Mouse (Mus musculus): ENCODE measurements at regions not wholly inside any gene's neighbourhood (a gene's known extent, or its start where the extent isn't known, plus 50 kb on each side); places are given as distances from the start of the nearest gene placed in this dataset.
A peak's percentile ranks its signal among the peaks of the same experiment; 100 is the strongest.

DNA sequence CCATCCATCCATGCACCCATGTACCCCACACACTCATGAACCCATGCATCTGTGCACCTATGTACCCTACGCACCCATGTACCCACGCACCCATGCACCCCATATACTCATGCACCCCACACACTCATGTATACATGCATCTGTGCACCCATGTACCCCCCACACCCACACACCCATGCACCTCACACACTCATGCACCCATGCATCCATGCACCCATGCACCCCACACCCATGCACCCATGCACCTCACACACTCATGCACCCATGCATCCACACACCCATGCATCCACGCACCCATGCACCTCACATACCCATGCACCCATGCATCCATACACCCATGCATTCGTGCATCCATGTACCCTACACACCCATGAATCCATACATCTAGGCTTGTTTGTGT lies 63.6 kb downstream of the 4930564D02Rik start:
- intact Hi-C loops (cut with DNase I): no loop called here
- DNase-seq: no peak

DNA sequence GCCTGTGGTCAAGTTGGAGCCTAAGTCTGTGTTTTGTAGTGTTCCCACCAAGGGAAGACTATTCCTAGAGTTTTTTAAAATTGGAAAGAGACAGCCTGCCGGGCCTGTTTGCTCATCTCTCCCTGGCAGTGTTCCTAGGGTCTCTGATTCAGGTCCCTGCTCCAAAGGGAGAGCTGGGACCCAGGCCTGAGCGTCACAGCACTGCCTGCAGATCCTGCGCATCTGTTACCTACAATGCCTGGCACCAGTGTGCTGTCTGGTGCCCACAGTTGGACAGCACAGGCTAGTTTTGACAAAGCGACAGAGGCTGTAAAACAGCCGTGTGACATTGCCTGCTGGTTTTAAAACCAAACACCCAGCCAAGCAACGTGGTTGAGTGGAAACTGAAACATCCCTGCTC lies 64.4 kb downstream of the 4930564D02Rik start:
- DNase-seq: no peak
- intact Hi-C loops (cut with DNase I): no loop called here

DNA sequence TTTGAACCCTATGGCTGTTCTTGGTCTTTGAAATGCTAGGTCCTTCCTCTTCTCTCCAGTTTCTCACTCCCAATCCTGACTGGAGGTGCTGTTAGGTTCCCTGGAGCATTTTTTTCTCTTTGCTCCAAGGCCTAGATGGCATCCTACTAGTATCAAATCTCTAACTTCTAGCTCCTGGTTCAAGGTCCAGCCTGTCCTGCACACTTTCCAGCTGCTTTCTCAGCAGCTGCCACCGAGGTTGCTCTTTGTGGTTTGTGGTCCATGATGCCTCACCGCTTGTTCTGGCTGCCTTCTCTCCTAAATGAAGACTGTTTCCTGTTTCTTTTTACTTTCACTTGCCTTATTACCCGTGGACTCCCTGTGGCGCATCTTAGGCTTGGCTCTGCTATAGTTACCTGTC lies 66.4 kb downstream of the 4930564D02Rik start:
- intact Hi-C loops (cut with DNase I): no loop called here
- no peak for DNase-seq

DNA sequence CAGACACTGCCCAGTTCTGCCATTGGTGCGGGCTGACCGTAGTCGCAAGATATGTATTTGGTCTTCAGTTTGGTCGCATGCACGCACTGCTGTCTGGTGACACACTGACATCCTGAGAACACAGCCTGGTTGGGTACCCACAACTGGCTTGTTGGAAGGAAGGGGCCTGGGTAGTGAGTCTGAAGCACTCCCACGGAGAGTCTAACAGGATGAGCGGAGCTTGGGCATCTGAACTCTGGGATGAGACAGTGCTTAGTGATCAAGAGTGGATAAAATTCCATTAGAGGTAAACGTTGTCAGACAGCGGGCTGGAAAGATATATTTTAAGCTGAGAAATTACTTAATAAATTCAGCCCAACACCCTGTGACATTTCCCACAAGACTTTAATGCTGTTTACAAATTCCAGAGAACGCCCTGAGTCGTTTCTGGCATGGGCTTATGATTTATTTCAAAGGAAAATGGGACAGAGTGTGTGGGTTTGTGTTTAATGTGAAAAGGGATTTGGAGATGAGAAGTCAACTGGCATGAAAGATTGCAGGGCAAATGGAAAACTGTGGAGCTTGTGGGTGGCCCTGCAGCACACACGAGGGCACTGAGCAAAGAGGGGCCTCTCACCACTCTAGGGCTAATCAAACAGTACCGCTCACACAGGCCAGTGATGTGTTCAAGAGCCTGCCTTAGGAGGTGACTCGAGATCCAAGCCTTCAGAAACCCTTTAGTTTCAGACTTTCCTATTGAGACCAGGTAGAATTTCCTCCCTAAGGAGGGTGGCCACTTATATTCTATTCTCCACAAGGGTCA lies 74.7 kb downstream of the 4930564D02Rik start:
- no peak for DNase-seq
- intact Hi-C loops (cut with DNase I): no loop called here

DNA sequence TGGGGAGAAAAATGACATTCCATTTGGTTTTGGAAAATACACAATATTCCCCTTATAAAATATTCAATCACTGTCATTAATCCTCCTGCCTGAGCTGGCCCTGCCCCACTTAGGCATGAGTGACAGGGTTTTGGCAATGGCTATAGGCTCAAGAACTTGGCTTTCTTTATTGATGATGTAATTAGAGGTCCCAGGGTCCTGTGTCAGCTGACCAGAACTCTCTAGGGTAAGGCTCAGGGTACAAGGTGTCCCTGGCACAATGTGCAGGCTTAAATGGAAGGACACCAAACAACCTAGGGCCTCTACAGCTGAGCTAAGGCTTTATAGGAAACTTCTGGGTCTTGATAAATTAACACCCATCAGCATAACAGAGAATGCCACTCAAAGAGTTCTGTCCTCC lies 76.0 kb downstream of the 4930564D02Rik start:
- DNase-seq: no peak
- intact Hi-C loops (cut with DNase I): no loop called here

DNA sequence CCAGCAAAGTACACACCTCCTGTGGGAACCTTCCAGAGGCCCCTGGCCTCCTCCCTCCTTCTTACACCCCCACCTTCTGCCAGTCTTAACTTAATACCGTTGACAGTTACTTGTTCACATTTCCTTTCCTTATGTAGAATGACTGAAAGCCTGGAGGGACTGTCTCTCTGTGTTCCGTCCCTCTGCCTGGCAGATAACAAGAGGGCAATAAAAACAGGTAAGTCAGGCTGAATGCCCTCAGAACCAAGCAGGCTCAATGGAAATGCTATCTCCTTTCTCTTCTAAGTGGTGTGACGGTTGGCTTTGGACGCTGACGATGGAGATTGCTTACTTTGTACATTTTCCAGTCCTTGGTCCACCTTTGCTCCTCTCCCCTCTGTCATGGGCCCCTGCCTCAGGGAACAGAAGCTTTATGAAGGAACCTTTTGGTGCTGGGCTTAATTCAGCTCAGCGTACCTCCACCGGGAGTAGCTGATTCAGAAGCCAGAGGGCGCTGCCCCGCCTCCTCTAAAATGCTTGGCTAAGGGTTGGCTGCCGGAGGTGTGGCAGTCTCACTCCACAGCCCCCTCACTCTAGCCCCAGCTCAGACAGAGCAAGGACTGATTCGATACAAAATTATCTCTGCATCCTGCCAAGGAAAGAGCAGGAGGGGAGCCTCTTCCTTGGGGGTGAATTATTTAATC lies 85.0 kb downstream of the 4930564D02Rik start:
- intact Hi-C loops (cut with DNase I): no loop called here
- DNase-seq: no peak

DNA sequence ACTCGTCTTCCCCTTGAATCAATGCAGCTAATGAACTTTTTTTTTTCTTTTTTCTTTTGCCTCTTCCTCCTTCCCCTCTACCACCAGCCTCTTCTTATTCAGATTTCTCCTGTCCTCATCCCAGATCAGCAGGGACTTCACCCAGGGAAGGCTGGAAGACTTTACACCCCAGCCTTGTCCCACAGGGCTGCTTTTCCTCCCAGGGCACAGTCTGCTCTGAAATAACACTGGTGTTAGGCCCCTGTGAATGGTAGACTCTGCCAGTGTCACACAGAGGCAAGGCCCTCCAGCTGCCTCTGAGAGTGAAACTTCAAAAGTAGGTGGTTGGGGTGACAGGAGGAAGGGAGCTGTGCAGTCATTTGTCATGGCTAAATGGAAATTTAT lies 85.5 kb downstream of the 4930564D02Rik start:
- no peak for DNase-seq
- intact Hi-C loops (cut with DNase I): no loop called here

DNA sequence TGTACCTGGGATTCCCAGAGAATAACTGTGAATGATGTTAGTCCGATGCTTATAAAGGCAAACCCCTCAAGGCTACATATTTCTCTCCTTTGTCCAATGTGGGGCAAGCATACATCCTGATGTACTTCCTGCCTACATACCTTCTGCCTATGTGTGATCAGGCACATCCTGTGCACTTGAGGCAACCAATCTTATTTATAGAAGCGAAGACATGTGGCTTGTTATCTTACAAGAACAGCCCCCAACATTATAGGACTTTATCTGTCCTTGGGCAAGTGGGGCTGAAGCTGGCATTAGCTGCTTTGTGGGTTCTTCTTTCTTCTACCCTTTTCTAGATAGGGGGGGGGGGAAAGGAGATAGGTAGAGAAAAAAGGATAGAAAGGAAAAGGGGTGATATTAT lies 91.7 kb downstream of the 4930564D02Rik start:
- intact Hi-C loops (cut with DNase I): no loop called here
- DNase-seq: no peak

DNA sequence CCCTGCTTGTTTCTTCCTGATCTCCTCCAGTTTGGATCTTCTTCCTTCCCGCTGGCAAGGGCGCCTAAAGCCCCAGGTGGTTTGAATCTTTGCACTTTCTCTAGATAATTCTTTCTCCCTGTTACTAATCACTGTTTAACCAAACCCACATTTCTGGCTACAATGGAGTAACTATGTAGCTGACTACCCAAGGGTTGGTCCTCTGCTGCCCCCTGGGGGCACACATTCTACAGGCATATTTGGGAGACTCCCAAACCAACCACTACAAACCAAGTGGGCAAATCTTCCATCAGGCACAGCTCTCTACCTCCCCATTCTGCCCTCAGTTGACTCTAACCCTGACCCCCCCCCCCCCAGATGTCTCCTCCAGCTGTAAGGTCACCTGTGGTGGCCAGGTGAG lies 98.7 kb downstream of the 4930564D02Rik start:
- intact Hi-C loops (cut with DNase I): loop anchor here (5.0 kb wide), 1 partner anchor 73 kb away; no protein-coding TSS in a partner anchor
- DNase-seq: peak; percentile 50 to 54

DNA sequence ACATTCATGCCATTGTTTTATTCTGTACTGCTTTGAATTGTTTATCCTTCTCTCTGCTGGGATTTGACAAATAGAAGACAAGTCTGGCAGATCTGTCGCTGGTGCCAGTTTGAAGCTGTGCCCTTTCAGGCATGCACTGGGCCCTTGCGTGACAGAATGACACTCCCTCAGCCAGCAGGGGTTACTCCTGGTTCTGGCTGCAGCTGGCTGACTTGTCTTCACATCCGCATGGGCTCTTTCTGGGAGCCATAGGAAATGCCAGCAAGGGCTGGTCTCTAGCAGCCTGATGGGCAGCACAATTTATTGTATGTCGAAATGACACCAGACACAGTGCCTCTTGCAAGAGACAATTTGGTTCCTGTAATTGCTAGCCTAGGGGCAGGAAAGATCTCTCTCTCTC lies 102.5 kb downstream of the 4930564D02Rik start:
- intact Hi-C loops (cut with DNase I): loop anchor here (5.0 kb wide), 1 partner anchor 77 kb away; no protein-coding TSS in a partner anchor
- no peak for DNase-seq

DNA sequence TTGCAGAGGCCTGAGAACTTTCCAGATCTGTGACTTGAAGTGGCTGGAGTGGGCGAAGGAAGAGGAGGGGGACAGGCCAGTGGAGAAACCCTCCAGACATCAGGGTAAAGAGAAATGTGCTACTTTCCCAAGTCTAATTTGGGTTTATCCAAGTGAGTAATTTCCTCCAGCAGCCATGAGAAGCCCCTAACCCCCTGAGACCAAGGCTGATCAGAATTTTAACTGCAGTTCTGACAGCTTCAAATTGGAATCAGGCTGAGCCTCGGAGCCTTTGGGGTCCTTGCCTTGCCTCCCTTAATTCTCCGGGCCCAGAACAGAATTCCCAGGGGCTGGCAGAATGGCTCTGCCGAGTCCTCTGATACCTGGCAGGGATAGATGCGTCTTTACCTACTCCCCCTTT lies 104.9 kb downstream of the 4930564D02Rik start:
- DNase-seq: no peak
- intact Hi-C loops (cut with DNase I): no loop called here

DNA sequence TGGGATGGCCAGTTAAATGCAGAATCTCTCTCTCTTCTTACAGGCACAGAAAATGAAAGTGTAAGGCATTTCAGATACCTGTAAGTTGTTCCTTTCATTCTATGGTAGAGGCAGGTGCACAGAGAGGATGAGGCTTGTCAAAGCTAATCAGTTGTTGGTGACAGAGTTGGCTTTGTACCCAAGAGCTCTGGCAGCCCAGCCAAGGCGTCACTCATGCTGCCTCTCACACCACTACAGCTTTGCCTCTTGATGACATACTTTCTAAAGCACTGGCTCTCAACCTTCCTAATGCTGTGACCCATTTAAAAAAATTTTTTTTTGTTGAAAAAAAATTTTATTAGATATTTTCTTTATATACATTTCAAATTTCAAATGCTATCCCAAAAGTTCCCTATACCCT lies 105.4 kb downstream of the 4930564D02Rik start:
- intact Hi-C loops (cut with DNase I): no loop called here
- no peak for DNase-seq

DNA sequence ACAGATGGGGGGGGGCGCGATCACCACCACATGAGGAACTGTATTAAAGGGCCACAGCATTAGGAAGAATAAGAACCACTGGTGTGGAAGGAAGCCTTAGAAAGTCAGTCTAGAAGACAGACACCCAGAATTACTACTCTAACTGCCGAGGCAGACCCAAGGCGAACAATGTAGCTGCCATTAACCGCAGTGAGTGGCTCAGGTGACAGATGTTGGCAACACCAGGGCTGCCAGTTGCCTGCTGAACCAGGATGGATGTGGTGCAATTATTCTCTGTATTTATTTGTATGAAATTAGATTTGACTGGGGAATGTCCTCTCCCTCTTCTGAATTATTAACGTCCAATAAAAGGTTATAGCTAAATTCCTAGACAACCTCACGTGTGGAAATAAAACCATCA lies 124.7 kb downstream of the 4930564D02Rik start:
- intact Hi-C loops (cut with DNase I): no loop called here
- DNase-seq: no peak

DNA sequence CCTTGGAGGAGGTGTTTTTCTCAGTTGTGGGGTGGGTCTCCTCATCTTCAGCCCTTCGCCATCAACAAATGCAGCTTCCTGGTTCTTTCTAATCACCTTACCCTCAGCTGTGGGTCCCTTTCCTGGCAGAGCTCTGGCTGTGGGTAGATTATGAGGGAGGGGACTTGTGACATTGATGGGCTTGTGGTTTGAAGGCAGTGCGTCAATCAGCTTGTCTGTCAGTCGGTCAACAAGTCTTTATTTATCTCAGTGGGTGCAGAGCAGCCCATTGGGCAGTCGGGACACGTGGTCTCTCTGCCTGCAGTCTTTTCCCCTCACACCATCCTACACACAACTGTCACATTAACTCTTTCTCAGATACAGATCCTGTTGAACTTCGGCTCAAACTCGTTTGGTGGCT lies 125.2 kb downstream of the 4930564D02Rik start:
- DNase-seq: no peak
- intact Hi-C loops (cut with DNase I): no loop called here

DNA sequence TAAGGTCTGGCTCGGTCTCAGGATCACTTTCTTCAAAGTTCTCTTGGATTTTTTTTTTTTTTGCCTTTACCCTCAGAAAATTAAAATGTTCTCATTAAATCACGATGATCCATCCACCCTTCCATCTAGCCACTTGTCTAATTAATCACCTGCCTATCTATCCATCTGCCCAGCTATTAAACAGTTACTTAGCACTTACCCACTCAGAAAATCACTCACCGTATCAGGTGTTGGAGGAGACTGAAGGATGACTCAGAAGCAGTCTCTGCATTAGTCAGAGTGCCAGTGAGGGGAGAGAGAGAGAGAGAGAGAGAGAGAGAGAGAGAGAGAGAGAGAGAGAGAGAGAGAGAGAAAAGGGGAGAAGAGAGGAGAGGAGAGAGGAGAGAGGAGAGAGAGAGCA lies 134.1 kb downstream of the 4930564D02Rik start:
- no peak for DNase-seq
- intact Hi-C loops (cut with DNase I): no loop called here

DNA sequence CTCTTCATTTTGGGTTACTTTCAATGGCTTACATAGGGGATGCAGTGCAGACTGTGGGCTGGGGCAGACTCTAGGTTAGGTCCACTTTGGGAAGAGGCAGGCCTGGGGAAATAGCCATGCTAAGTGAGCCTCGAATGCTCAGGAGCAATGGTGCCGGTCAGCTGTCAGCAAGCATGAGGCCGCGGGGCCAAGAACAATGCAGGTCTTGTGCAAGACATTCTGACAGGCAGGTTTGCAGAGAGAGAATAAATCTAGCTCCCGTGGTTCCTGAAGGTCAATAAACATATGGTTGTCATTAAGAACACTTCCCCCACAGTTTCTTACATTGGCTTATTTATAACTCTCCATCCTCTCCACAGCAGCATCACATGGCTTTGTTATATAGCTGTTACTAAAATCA lies 142.5 kb downstream of the 4930564D02Rik start:
- no peak for DNase-seq
- intact Hi-C loops (cut with DNase I): no loop called here

DNA sequence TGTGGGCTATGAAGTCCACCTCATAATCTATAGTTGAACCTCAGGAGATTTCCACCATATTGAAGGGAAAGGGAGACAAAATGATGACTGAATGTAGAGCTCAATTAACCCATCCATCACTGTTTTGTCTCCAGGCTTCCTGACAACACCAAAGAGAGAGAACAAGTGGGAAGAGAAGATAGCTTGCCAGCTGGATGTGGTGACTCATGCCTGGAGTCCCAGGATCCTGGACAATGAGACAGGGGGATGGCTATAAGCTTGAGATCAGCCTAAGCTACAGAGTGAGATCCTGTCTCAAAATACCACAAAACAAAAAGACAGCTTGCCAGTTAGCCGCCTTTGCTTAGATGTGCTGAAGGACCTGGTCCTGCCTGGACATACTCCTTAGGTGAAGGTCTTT lies 144.4 kb downstream of the 4930564D02Rik start:
- intact Hi-C loops (cut with DNase I): no loop called here

DNA sequence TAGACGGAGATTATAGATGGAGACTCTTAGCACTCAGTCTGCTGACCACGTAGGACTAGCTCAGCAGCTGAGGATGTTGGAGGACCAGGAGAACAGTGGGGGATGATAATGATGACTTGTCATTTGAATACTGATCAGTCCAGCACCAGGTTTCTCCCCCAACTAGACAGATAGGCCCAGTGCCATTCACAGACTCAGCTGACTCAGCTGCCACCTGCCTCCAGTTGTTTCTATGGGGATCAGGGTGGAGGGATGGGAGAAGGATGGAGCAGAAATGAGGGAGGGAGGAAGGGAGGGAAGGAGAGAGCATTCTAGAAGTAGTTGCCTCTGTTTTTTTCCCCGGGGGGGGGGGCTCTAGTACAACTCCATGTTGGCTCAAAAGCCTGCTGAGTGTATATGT lies 145.1 kb downstream of the 4930564D02Rik start:
- DNase-seq: no peak
- intact Hi-C loops (cut with DNase I): no loop called here

More for the DNA sequence above, 144.4 kb downstream of the 4930564D02Rik start:
- no peak for DNase-seq

DNA sequence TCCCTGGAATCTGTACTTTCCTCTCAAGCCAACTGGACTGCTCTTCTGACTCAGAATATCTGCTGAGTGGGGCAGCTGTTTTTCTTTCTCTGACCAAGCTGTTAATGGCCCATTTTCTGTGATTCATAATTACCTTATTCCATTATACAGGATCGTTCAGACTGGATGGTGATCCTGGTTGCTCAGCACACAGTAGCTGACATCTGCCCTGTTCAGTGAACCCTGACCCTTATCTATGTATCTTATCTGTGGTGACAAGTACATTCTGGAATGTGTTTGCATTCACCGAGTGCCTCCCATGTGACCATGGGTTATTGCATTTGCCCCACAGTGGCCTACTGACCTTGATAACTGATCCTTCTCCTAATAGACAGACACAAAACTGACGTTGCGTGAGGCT lies 148.2 kb downstream of the 4930564D02Rik start:
- intact Hi-C loops (cut with DNase I): no loop called here
- DNase-seq: no peak

DNA sequence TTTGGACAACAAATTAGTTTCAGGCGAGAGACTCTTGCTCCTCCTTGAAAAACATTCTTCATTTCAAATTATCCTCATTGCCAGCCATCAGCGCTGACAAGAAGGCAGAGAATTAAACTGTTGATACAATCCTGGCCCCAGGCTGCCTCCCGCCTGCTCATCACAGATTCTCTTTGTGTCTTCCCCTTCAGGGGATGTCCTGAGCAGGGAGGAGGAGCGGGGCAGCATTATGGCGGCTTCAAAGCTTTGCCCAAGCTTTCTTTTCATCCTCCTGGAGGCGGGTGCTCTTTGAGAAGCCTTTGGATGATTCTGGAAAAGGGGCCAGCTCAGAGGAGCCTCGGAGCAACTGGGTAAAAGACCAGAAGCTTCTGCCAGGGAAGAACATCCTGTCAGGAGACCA lies 149.1 kb downstream of the 4930564D02Rik start:
- no peak for DNase-seq
- intact Hi-C loops (cut with DNase I): no loop called here

DNA sequence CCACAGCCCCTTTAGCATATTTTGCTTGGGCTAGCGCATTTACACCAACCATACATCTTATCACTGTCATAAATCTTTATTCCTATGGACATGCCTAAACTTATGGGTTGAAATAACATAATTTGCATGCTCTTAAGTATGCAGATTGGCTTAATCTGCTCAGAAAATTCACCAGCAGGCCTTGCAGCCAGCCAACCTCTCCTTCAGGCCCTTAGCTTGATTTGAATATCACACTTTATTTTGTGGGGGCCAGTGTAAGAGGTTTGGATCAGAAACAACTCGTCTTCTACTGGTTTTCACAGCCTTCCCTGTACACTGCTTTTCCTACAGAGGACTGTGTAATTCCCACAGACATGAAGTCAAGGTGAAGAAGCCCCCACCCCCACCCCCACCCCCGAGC lies 153.0 kb downstream of the 4930564D02Rik start:
- no peak for DNase-seq

DNA sequence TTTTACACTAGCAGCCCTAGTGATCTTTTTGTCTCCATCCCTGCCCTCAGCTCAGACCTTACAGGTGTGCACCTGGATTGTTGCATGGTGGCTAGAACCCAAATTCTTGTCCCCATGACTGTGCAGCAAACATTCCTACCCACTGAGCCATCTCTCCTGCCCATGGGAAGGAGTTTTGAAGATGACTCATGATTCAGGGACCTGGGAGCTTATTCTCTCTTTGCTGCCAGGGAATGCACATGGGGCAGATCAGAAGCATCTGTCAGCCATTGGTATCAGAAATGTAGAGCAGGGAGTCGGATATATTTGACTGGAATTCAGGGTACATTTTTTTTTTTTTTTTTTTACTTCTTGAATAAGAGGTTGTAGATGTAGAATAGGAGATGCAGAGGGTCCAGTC lies 154.0 kb downstream of the 4930564D02Rik start:
- intact Hi-C loops (cut with DNase I): no loop called here
- no peak for DNase-seq

More for the DNA sequence above, 153.0 kb downstream of the 4930564D02Rik start:
- intact Hi-C loops (cut with DNase I): no loop called here

Data from gastrocnemius, postnatal 36 days (tissue).